Mouse (Mus musculus): ENCODE measurements around the gene Six3. TPM values are rescaled to one million over a fixed set of nuclear protein-coding genes. Genes with fewer than 3 reads are reported as not detected.
A peak's percentile ranks its signal among the peaks of the same experiment; 100 is the strongest.

Gene Six3
- total and polyA plus RNA-seq, 2 experiments from 2014 or later, result 0.63 to 1.1 TPM

DNA sequence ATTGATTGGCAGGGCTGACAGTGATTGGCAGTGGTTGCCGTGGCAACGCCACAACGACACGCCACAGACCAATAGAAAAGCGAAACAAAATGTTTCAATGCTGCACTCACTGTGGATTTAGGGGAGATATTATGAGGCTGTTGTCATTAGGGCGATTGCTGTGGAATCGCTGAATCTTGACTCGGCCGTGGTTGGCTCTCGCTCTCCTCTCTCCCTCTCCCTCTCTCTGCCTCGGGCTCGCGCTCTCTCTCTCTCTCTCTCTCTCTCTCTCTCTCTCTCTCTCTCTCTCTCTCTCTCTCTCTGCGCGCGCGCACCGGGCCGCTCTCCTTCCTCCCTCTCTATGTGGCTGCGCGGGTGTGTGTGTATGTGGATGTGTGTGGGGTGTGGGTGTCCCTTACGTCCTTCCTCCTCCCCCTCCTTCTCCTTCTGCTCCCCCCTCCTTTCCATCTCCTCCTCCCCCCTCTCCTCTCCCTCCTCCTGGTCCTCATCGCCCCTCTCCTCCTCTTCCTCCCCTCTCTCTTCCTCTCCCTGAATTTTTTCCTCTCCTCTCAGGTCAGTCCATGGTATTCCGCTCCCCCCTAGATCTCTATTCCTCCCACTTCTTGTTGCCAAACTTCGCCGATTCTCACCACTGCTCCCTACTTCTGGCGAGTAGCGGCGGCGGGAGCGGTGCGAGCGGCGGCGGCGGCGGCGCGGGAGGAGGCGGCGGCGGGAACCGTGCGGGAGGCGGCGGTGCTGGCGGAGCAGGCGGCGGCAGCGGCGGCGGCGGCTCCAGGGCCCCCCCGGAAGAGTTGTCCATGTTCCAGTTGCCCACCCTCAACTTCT is 7.5 kb downstream of the Six3 start:
- H3K27me3 ChIP-seq (ENCODE audit: insufficient read depth, low read length), result peaks cover 89% of the 10 kb centered on the region
- H3K9ac ChIP-seq (replicated peaks; ENCODE audit: low read length), result no peak overlapping the region
- no peak overlapping the region for H3K27ac ChIP-seq
- no peaks in the 10 kb centered on the region for H3K9me3 ChIP-seq (ENCODE audit: low read length)
- H3K4me3 ChIP-seq (ENCODE audit: low read length), result peak overlapping the region; percentile 28
- H3K4me1 ChIP-seq (ENCODE audit: insufficient read depth, low read length), result 0 out of 2 replicates have a peak, but pooled peaks cover 3% of the 10 kb centered on the region
- TF ChIP-seq CTCF (IDR thresholded peaks at IDR 0.05; ENCODE audit: low read depth), result no peak
- WGBS, result under 1% methylated on average over 51 of the region's 54 CpGs
- peak; percentile 27 for DNase-seq (ENCODE audit: low spot score)
- ATAC-seq, result 0 out of 2 replicates have a peak, but pooled peaks have one; percentile 27
- peak overlapping the region; percentile 48 for H3K4me2 ChIP-seq (ENCODE audit: low read depth, low read length)
- H3K36me3 ChIP-seq (ENCODE audit: insufficient read depth, low read length), result no peaks in the 10 kb centered on the region

DNA sequence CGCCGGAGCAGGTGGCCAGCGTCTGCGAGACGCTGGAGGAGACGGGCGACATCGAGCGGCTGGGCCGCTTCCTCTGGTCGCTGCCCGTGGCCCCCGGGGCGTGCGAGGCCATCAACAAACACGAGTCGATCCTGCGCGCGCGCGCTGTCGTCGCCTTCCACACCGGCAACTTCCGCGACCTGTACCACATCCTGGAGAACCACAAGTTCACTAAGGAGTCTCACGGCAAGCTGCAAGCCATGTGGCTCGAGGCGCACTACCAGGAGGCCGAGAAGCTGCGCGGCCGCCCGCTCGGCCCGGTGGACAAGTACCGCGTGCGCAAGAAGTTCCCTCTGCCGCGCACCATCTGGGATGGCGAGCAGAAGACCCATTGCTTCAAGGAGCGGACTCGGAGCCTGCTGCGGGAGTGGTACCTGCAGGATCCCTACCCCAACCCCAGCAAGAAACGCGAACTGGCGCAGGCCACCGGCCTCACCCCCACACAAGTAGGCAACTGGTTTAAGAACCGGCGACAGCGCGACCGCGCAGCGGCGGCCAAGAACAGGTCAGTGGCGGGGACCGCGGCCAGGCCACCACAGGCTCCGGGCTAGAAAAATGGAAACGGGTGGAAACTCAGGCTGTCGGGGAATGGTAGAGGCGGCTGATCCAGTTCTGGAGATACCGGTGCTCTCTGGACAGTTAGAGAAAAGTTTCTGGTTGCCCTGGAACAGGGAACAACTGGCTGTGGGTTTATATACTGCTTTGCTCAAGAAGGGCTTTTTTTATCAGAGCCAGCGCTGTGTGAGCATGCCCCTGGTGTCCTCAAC is 8.3 kb downstream of the Six3 start:
- under 1% methylated on average over 65 of the region's 67 CpGs for WGBS
- Histone ChIP-seq H3K4me3 (ENCODE audit: low read length) (peak overlapping the region; percentile 28), H3K27ac (no peak overlapping the region), H3K9me3 (ENCODE audit: low read length) (no peaks in the 10 kb centered on the region), H3K4me1 (ENCODE audit: insufficient read depth, low read length) (0 out of 2 replicates have a peak, but pooled peaks cover 3% of the 10 kb centered on the region), H3K27me3 (ENCODE audit: insufficient read depth, low read length) (peaks cover 89% of the 10 kb centered on the region), H3K4me2 (ENCODE audit: low read depth, low read length) (peak overlapping the region; percentile 48), H3K36me3 (ENCODE audit: insufficient read depth, low read length) (no peaks in the 10 kb centered on the region), H3K9ac (replicated peaks; ENCODE audit: low read length) (no peak overlapping the region)
- no peak for ATAC-seq
- no peak for TF ChIP-seq CTCF (IDR thresholded peaks at IDR 0.05; ENCODE audit: low read depth)
- no peak for DNase-seq (ENCODE audit: low spot score)

DNA sequence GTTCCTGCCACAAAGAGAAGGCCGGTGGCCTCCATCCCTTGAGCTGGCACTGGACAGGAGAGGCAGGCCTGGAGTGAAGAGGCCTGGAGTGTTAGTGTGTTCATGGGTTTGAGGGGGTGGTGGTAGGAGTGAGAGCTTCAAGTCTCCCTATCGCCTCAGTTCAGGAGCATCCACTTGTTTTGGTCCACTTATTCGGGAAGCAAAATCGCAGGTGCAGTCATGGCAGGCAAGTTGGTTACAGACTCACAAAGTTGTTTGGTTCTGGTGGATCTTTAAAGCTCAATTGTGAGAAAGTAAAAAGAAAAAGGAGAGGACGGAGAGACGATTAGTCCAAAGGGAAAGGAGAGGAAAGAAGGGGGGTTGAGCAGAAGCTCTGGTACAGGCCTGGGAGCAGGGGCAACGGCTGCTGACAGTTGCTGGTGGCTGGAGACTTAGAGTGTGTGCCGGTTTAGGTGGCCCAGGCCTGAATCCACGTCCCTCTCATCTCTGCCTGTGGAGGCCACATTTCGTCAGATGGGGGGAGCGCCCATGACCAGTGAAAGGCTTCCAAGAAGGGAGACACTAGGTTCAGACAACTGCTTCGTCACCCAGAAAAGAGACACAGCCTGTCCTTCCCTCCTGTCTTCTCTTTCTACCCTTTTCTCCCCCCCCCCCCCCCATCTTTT is 9.2 kb downstream of the Six3 start:
- Histone ChIP-seq H3K4me3 (ENCODE audit: low read length) (no peak overlapping the region), H3K27ac (no peak overlapping the region), H3K4me1 (ENCODE audit: insufficient read depth, low read length) (0 out of 2 replicates have a peak, but pooled peaks cover 3% of the 10 kb centered on the region), H3K9ac (replicated peaks; ENCODE audit: low read length) (no peak overlapping the region), H3K36me3 (ENCODE audit: insufficient read depth, low read length) (no peaks in the 10 kb centered on the region), H3K27me3 (ENCODE audit: insufficient read depth, low read length) (peaks cover 89% of the 10 kb centered on the region), H3K9me3 (ENCODE audit: low read length) (no peaks in the 10 kb centered on the region), H3K4me2 (ENCODE audit: low read depth, low read length) (no peak overlapping the region)
- 3% methylated on average over 12 of the region's 12 CpGs for WGBS
- no peak for DNase-seq (ENCODE audit: low spot score)
- no peak for ATAC-seq
- TF ChIP-seq CTCF (IDR thresholded peaks at IDR 0.05; ENCODE audit: low read depth), result no peak

DNA sequence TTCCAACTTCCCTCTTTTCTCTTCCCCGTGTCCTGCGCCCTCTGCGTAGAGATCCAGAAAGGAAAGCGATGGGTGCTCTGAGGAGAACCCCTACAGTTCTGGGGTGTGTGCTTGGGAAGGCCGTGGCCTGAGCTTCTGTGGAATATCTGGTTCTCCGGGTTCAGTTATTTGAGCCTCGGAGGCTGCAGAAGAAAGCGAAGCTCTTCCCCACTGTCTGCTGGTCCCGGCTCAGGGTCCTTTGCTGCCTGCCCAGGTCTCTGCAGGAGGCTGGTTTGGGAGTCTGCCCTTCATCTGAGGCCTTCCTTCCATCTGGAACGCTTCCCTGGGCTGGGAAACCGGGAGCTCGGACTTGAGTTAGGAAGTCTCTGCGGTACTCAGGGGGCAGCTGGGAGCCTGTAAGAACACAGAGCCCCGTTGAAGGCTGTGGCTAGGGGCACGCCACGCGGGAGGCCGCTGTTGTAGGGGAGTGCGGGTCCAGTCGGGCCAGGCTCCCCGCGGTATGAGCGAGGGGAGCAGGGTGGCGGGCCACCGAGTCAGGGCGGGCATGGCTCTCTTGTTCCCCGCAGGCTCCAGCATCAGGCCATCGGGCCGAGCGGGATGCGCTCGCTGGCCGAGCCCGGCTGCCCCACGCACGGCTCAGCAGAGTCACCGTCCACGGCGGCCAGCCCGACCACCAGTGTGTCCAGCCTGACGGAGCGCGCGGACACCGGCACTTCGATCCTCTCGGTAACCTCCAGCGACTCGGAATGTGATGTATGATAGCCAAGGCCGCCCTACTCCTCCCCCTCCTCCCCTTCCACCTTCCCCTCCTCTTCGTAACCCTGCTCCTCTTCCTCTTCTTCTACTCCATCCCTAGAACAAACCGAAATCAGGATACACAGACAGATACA is 10.0 kb downstream of the Six3 start:
- Histone ChIP-seq H3K27ac (no peak overlapping the region), H3K4me2 (ENCODE audit: low read depth, low read length) (no peak overlapping the region), H3K36me3 (ENCODE audit: insufficient read depth, low read length) (no peaks in the 10 kb centered on the region), H3K9me3 (ENCODE audit: low read length) (no peaks in the 10 kb centered on the region), H3K27me3 (ENCODE audit: insufficient read depth, low read length) (peaks cover 89% of the 10 kb centered on the region), H3K4me1 (ENCODE audit: insufficient read depth, low read length) (0 out of 2 replicates have a peak, but pooled peaks cover 3% of the 10 kb centered on the region), H3K4me3 (ENCODE audit: low read length) (peak overlapping the region; percentile 7; the same call in 1 of the 2 replicates), H3K9ac (replicated peaks; ENCODE audit: low read length) (no peak overlapping the region)
- DNase-seq (ENCODE audit: low spot score) (no peak), ATAC-seq (0 out of 2 replicates have a peak, but pooled peaks have one; percentile 21)
- WGBS, result 2% methylated on average over 50 of the region's 52 CpGs
- TF ChIP-seq CTCF (IDR thresholded peaks at IDR 0.05; ENCODE audit: low read depth), result no peak

DNA sequence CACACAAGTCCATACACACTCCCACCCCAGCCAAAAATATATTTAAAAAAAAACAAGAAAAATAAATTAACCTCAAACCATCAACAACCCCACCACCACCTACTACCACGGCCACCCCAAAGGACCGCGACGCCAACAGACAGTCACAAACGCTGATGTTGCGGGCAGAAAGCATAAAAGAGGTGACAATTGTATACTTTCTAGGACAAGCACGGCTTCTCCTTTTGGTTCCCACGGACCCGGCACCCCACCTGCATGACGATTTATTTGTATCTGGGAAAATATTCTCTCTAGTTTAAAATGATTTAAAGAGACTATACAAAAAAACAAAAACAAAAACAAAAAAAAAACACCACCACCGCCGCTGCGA is 10.6 kb downstream of the Six3 start:
- Histone ChIP-seq H3K9ac (replicated peaks; ENCODE audit: low read length) (no peak overlapping the region), H3K36me3 (ENCODE audit: insufficient read depth, low read length) (no peaks in the 10 kb centered on the region), H3K9me3 (ENCODE audit: low read length) (no peaks in the 10 kb centered on the region), H3K4me2 (ENCODE audit: low read depth, low read length) (no peak overlapping the region), H3K27me3 (ENCODE audit: insufficient read depth, low read length) (peaks cover 87% of the 10 kb centered on the region), H3K4me3 (ENCODE audit: low read length) (no peak overlapping the region), H3K4me1 (ENCODE audit: insufficient read depth, low read length) (0 out of 2 replicates have a peak, but pooled peaks cover 3% of the 10 kb centered on the region), H3K27ac (no peak overlapping the region)
- no peak for TF ChIP-seq CTCF (IDR thresholded peaks at IDR 0.05; ENCODE audit: low read depth)
- DNase-seq (ENCODE audit: low spot score) (no peak), ATAC-seq (no peak)
- WGBS, result 4% methylated on average over 13 of the region's 13 CpGs
